Mouse (Mus musculus) gastrocnemius, adult 2 months (tissue): Measurements from ENCODE around the gene Cadm3. TPM values are rescaled to one million over a fixed set of nuclear protein-coding genes. Genes with fewer than 3 reads are reported as not detected.

Source experiments
- DNase-seq: peaks from one replicate; pipeline ENCODE4 v3.0.0; 2022
- H3K27ac ChIP-seq: fragments of 200-600 bp; 2 replicates; pipeline ENCODE4 v1.8.1; 2022; ENCODE audit warnings: mild to moderate bottlenecking
- H3K4me3 ChIP-seq: fragments of 200-600 bp; 2 replicates; pipeline ENCODE4 v1.8.1; 2022; ENCODE audit warnings: mild to moderate bottlenecking, moderate library complexity
- CTCF ChIP-seq: fragments of 200-600 bp; IDR thresholded peaks from 2 replicates; pipeline ENCODE4 v1.8.1; 2022; ENCODE audit warnings: antibody characterized with exemption, mild to moderate bottlenecking, moderate library complexity
- intact Hi-C: fragments of 180-260 bp; cut with DNase I; formaldehyde crosslinking; loops from one replicate; pipeline ENCODE4 v1.15.1; 2025
- long read RNA-seq, 2 experiments: library from polyadenylated mRNA; stranded (forward); transcript quantifications; one replicate each; pipeline ENCODE4 v2.0.0; 2021
- total RNA-seq, 2 experiments: library from RNA; stranded (reverse); gene quantifications; 2 replicates each; pipeline ENCODE4 v1.2.3; 2021

The Cadm3 gene
- total RNA-seq, result 10 to 100 TPM in 1 of 2 experiments, 1 to 10 TPM in 1; 7.2 to 12.2 TPM
- long read RNA-seq, experiment 1, partial matches to known transcripts, result 0 of 1 reads
- long read RNA-seq, experiment 1, other reads (novel, unspliced or antisense), result 1 of 1 reads
- long read RNA-seq, experiment 2, result 0 reads

- Histone ChIP-seq H3K4me3 (peak within 1 kb of the TSS; percentile 71), H3K27ac (peak within 1 kb of the TSS; percentile 67)
- no peak for TF ChIP-seq CTCF
- peak; percentile 73 for DNase-seq
- intact Hi-C loops, result no loop called here
Observed at GRCm38 (mm10) chr1:173367356-173368046, at the start of gene Cadm3. Gene Cadm3, minus strand, starts transcription at chr1:173367695.

DNA sequence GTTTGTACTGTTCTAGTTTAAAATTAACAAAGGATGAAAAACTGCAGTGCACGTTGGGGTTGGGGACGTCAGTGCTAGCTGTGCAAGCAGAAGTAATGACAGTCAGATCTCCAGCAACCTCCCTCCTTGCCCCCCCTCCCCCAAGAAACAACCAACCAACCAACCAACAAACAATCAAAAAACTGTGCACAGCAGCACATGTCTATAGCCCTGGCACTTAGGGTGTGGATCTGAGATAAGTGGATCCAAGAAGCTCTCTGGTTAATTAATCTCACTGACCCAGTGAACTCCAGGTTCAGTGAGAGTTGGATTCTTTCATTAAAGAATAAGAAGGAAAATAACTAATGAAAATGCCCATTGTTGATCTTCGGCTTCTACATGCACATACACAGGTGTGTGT lies 47.1 kb upstream of the Cadm3 start:
- intact Hi-C loops, result no loop called here
- no peak overlapping the region for H3K4me3 ChIP-seq
- no peak overlapping the region for H3K27ac ChIP-seq
- no peak for TF ChIP-seq CTCF
- no peak for DNase-seq

DNA sequence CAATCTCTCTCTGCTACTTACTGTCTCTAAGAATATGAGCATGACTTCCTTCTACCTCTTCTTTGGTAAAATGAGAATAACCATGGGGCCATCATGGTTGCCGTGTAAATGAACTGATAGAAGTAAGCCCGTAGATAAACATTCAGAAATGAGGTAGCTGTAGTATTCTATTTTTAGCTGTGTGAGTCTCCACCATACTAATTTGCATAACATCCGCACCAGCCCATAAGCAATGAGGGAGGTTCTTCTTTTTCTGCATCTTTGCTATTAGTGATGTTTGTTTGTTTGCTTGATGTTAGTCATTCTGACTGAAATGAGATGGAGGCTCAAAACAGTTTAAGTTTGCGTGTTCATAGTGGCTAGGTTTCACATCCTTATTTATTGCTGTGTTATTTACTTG lies 44.4 kb upstream of the Cadm3 start:
- TF ChIP-seq CTCF, result no peak
- intact Hi-C loops, result no loop called here
- Histone ChIP-seq H3K27ac (no peak overlapping the region), H3K4me3 (no peak overlapping the region)
- no peak for DNase-seq

- H3K4me3 ChIP-seq, result no peak overlapping the region
- no peak for DNase-seq
- no peak for TF ChIP-seq CTCF
- H3K27ac ChIP-seq, result no peak overlapping the region
- intact Hi-C loops, result no loop called here
Observed at GRCm38 (mm10) chr1:173409066-173409465, 41.6 kb upstream of the Cadm3 start.

GRCm38 (mm10) chr1:173404696-173405309 lies 37.3 kb upstream of the Cadm3 start:
- no peak overlapping the region for H3K4me3 ChIP-seq
- no peak for TF ChIP-seq CTCF
- intact Hi-C loops, result no loop called here
- H3K27ac ChIP-seq, result no peak overlapping the region
- DNase-seq, result no peak

DNA sequence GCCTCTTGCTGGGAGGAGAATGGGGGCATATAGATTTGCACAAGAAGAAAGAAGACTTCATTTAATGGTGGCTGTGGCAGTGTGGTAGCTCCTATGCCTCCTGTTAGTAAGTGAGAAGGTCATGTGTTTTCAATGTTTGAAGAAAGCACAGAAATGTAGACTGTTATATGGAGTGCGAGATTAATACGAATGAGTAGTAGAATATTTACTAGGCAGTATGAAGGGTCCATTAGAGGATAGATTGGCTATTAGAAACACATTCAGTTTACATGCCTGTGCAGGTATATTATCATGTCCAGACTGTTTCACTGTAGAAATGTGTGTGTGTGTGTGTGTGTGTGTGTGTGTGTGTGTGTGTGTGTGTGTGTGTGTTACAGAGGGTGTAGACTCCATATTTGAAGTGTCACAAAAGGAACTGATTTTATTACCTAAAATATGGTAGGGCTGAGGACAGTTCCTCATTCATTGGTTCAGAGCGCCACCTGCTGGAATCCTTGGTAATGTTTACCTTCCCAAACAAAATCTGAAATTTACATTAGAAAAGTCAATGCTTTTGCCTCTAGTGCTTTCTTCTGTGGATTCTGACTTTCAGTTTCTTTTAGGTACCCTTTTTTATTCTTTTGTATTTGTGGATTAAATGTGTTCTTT lies 31.0 kb upstream of the Cadm3 start:
- intact Hi-C loops, result loop anchor here (5.0 kb wide), 3 partner anchors 61 to 986 kb away; no protein-coding TSS in a partner anchor
- DNase-seq, result peak; percentile 55
- H3K4me3 ChIP-seq, result no peak overlapping the region
- H3K27ac ChIP-seq, result no peak overlapping the region
- TF ChIP-seq CTCF, result peak; percentile 74

- intact Hi-C loops, result no loop called here
- H3K27ac ChIP-seq, result no peak overlapping the region
- H3K4me3 ChIP-seq, result no peak overlapping the region
- TF ChIP-seq CTCF, result no peak
- no peak for DNase-seq
Observed at GRCm38 (mm10) chr1:173391754-173392153, 24.3 kb upstream of the Cadm3 start.

DNA sequence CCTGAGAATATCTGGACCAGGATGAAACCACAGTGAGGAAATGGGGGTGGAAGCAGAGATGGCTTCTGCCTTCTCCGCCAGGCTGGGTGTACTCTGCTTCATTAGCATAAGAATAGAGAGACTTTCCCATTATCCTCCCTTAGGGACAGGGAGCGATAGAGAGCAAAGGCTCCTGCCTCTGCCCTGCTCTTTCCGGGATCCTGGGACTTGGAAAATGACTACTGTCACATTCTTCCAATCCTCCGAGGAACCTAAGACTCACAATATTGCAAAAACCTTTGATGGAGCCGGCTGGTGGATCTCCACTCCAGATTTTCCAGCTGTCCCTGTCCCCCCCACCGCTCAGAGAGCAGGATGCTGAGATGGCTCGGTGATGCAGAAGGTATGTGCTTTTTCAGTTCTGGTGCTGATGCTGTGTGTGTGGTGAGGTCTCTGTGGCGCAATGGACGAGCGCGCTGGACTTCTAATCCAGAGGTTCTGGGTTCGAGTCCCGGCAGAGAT lies 22.5 kb upstream of the Cadm3 start:
- Histone ChIP-seq H3K4me3 (no peak overlapping the region), H3K27ac (no peak overlapping the region)
- TF ChIP-seq CTCF, result no peak
- DNase-seq, result peak; percentile 18
- intact Hi-C loops, result no loop called here

DNA sequence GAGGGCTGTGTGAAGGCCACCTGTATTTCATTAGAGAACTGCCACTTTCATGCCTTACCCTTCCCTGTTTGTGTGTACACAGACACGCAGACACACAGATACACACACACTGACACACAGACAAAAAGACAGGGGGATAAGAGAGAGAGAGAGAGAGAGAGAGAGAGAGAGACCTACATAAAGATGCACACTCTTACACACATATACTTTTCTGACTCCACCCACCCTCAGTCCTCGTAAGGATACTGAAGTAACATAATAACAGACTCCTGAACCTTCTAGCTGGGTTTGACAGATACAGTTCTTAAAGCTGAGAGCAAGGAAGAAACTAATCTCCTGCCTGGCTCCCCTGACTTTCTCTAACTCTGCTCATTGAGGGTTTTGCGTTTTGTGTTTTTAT lies 21.9 kb upstream of the Cadm3 start:
- DNase-seq, result no peak
- H3K27ac ChIP-seq, result no peak overlapping the region
- TF ChIP-seq CTCF, result no peak
- no peak overlapping the region for H3K4me3 ChIP-seq
- intact Hi-C loops, result no loop called here

DNA sequence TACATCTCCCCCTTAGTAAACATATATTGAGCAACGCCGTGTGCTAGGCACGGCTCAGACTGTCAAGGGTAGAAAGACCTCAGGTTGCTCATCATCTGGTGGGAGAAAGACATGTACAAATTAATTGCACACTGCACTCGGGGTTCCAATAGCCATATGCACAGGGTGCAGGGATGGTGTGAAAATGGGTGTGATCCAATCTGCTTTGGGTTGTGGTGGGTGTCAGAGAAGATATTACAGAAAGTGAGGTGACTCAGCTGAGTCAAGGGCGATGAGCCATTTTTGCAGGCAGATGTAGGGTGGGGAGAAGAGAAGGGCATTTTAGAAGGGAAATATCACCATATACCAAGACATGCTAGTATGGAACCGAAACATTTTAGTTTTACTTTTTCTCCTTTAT lies 13.9 kb upstream of the Cadm3 start:
- intact Hi-C loops, result no loop called here
- Histone ChIP-seq H3K4me3 (no peak overlapping the region), H3K27ac (no peak overlapping the region)
- DNase-seq, result no peak
- no peak for TF ChIP-seq CTCF

DNA sequence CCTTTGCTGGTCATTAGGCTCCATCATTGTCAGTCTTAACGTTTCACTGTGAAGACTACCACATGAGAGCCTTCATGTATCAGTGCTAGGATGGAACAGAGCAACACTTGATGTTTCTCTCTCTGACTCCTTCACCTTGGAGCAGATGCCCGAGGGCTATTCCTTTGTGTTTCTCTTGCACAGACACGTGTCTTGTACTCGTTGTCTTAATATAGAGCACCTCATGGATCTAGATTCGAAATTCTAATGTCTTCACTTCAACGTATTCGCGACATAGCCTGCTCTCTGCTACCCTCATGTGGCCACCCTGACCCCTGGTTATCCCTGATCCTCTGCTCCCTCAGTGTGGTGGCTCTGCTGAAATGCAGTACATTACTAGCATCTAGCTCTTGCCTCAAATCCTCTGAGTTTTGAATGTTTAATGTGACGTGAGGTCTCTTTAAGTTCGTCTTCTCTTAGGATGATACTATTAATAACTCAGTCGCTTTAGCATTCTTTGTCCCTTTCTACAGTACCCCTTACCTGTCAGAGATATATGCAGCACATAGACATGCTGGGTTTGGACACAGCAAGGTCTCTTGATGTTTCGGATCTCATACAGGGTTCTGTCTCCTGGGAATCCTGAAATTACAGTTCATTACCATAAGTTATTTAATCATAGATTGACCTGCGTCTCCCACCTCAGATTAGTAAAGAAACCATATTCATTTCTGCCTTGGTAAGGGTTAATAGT lies 10.1 kb upstream of the Cadm3 start:
- H3K27ac ChIP-seq, result no peak overlapping the region
- TF ChIP-seq CTCF, result peak; percentile 68
- DNase-seq, result peak; percentile 57
- H3K4me3 ChIP-seq, result no peak overlapping the region
- intact Hi-C loops, result no loop called here

GRCm38 (mm10) chr1:173374020-173374419 lies 6.5 kb upstream of the Cadm3 start:
- intact Hi-C loops, result no loop called here
- DNase-seq, result no peak
- no peak overlapping the region for H3K27ac ChIP-seq
- TF ChIP-seq CTCF, result no peak
- no peak overlapping the region for H3K4me3 ChIP-seq
